Mouse (Mus musculus): ENCODE results near the gene Gm20388.

Gene Gm20388

GRCm38 (mm10) chr8:120821399-120822170, 910.9 kb downstream of the Gm20388 start:
- no peak for DNase-seq (ENCODE audit: low read depth, low spot score)

DNA sequence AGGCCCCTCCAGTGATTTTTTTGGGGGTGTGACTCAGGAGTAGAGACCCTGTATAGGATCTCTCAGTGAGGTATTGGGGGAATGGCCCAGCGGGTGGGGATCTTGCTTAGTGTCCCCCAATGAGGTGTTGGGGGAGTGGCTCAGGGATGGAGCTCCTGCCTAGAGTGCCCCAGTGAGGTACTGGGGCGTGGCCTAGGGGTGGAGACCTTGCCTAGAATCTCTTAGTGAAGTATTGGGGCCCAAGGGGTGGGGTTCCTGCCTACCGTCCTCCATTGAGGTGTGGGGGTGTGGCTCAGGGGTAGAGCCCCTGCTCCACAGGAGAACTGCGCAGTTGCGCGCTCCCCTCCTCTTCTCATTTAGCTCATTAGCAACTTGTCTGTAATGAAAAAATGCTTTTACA, 912.7 kb downstream of the Gm20388 start:
- no peak for DNase-seq (ENCODE audit: low read depth, low spot score)

- DNase-seq (ENCODE audit: low read depth, low spot score) = no peak
These were observed 913.2 kb downstream of the Gm20388 start for GRCm38 (mm10) chr8:120823887-120824286.

DNA sequence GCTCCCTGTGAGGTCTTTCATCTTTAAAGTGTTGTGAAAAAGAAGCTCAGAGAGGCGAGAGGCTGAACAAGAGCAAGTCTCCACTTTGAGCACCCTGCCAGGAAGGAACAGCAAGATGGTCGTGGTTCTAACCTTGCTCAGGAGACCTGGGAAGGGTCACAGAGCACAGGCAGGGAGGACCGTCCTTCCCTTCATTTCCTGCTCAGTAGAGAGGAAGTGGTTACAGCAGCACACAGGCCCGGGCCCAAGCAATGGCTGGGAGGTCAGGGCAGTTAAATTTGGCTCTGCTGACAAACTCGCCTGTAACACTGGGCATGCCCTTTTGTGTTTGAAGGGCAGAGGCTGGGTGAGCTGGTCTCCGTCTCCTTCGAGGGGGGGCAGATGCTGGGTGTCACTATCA, 914.0 kb downstream of the Gm20388 start:
- no peak for DNase-seq (ENCODE audit: low read depth, low spot score)

GRCm38 (mm10) chr8:120828279-120828678, 917.6 kb downstream of the Gm20388 start:
- no peak for DNase-seq (ENCODE audit: low read depth, low spot score)

GRCm38 (mm10) chr8:120830661-120831060, 920.0 kb downstream of the Gm20388 start:
- no peak for DNase-seq (ENCODE audit: low read depth, low spot score)

DNA sequence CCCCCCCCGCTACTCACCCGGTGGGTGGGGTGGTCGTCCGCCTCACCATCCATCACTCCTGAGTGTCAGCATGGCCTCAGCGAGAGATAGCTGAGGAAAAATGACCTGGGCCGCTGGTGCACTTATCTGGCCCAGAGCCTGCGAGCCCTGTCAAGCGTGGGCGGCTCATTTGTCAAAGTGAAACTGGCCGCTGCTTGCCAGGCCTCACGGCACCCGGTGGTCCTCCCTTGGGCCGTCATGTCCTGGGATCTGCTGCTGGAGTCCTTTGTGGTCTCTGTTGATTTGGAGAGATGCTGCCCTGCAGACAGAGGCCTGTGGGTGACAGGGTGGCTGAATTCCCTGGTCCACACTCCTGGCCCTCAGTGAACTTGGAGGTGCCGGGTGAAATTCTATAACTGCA, 921.4 kb downstream of the Gm20388 start:
- no peak for DNase-seq (ENCODE audit: low read depth, low spot score)

DNA sequence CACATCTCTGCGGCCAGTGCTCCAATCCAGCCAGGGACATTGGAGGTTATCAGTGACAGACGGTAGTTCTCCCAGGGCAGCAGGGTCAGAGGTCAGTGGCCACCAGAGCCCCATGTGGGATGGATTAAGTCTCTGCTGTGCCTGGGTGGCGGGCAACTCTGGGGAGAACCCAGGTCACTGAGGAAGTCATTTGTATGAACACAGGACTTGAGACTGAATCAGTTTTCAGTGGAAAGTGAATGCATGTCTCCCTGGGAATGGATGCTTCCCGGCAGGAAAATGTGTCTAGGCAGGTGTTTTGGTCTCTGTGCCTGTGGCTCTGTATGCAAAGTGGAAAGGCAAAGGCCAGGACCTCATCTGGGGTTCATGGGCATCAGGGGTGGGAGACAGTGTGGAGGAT, 922.6 kb downstream of the Gm20388 start:
- DNase-seq (ENCODE audit: low read depth, low spot score) = no peak

DNA sequence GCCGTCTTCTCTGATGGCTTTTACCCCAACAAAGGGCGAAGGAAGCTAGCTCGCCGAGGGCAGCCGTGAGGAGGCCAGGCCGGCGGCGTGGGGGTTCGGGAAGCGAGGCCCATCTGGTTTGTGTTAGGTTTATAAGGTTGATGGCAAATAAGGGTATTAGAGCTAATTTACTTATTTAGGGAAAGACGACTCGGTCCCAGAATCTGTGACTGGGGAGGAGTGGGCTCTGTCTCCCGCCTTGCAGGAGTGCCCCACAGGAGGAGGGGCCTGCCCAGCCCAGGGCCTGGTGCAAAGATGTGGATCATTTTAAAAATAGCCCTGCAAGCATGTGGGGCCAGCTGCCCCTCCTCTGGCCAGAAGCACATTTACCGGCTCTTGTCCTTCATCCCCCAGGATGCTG, 928.4 kb downstream of the Gm20388 start:
- no peak for DNase-seq (ENCODE audit: low read depth, low spot score)

DNA sequence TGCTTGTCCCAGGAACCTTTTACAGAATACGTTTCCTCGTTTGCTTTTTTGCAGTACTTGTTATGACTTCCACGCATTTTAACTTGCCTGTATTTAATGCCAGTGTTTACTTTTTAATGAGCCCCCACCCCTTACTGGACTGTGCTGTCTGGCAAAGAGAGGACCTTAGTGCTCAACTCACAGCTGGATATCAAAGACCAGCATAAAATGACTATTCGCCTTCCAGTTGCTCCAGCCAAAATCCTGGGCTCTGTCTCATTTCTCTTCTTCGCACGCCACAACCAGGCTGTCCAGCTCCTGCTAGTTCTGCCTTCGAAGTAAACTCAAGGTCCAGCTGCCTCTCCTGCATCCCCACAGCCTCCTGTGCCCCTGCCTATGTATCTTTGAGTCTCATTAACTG, 932.4 kb downstream of the Gm20388 start:
- no peak for DNase-seq (ENCODE audit: low read depth, low spot score)

DNA sequence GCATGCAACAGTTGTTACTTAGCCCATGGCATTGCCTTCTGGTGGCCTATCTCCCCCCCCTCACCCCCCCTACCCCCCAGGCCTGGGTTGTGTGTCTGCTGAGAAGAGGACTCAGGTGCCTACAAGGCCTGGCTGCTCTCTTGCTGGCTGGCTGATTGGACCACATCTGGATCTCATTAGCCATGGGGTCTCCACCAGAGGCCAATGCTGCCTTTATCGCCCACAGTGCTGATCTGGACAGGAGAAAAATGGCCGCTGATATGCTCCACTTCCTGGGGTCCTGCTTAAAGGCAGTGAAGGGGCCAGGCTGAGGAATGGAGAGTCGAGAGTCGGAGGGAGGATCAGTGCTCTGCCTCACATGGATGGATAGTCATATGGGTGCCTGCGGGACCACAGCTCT, 935.4 kb downstream of the Gm20388 start:
- DNase-seq (ENCODE audit: low read depth, low spot score) = no peak

GRCm38 (mm10) chr8:120847279-120847678, 936.6 kb downstream of the Gm20388 start:
- DNase-seq (ENCODE audit: low read depth, low spot score) = no peak

- DNase-seq (ENCODE audit: low read depth, low spot score) = no peak
These were observed 937.1 kb downstream of the Gm20388 start for GRCm38 (mm10) chr8:120847735-120848134.

DNA sequence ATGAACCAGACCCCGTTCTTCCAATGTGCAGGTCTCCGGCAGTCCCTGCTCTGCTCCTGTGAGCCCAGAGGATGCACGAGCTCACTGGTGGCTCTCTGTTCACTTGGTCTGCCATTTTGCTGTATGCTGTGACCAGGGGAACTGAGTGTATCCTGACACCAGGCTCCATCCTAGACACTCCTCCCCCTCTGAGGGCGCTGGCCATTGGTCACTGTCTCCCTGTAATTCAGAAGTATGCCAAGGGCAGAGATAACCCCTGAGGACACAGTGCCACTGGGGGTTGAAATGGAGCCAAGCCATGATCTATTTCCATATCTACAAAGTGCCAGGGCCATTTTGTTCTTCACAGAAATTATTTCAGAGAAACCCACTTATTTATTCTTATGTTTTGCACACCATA, 937.8 kb downstream of the Gm20388 start:
- no peak for DNase-seq (ENCODE audit: low read depth, low spot score)

DNA sequence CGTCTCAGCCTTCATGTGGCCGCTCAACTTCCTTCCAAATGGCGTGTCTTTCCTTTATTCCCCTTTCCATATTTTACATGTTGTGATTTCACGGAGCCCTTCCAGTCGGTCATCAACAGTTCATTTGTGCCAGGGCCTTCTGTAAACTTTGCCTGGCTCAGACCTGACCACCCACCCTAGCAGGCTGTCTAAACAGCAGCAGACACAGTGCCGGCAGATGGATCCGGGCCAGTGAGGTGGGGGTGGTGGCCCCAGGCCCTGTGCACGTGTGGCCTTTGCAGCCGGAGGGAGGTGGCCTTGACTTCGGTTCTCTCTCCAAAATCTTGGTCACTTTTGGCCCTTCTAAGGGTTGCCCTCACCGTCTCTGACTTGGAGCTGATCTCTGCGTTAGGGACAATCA, 940.8 kb downstream of the Gm20388 start:
- DNase-seq (ENCODE audit: low read depth, low spot score) = no peak

DNA sequence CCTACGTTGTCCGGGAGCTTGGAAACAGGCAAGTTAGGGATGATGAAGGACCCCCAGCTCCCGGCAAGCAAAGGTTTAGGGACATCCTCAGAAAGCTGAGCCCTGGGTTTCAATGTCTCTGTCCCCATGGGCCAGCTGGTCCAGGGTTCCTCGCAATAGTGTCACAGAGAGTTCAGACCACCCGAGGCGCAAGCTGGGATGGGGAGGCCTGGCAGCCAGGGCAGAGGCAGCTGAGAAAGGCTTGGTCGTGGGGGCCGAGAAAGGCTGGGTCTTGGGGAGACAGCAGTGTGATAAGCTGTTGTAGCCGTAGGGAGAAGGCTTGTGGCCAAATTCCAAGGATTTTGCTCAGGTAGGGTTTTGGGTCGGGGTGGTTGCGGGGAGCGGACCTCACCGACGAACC, 949.2 kb downstream of the Gm20388 start:
- DNase-seq (ENCODE audit: low read depth, low spot score) = no peak

- DNase-seq (ENCODE audit: low read depth, low spot score) = no peak
These were observed 949.9 kb downstream of the Gm20388 start for GRCm38 (mm10) chr8:120860423-120861126.

GRCm38 (mm10) chr8:120863683-120864082, 953.0 kb downstream of the Gm20388 start:
- no peak for DNase-seq (ENCODE audit: low read depth, low spot score)

- no peak for DNase-seq (ENCODE audit: low read depth, low spot score)
These were observed 956.7 kb downstream of the Gm20388 start for GRCm38 (mm10) chr8:120867386-120867785.

- no peak for DNase-seq (ENCODE audit: low read depth, low spot score)
These were observed 962.0 kb downstream of the Gm20388 start for GRCm38 (mm10) chr8:120872661-120873060.

- DNase-seq (ENCODE audit: low read depth, low spot score) = no peak
These were observed 965.6 kb downstream of the Gm20388 start for GRCm38 (mm10) chr8:120876010-120876918.

DNA sequence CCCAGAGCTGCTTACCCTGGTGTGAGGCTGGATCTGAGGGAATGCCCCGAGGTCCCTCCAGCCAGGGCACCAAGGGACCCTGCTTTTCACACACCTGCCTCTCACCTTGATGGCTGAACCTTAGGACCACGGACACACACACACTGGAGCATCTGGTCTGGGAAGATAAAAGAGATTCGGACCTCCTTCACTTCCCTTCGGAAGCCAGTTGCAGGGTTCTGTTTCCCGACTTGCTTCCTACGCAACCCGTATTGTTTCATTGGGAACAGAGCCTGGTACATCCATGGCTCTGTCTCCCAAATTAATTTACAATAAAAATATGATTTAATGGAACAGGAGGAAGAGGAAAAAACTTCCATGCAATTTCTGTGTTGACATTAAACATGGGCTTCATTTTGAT, 966.4 kb downstream of the Gm20388 start:
- DNase-seq (ENCODE audit: low read depth, low spot score) = no peak

Data from c-Kit-negative CD71-positive TER-119-positive erythroid progenitor cells, embryonic 14.5 days (primary cell).